Comparison of ENCODE assay signal across 9 mouse cellular contexts in genomic region chr2:165317621-165318263, GRCm38 (mm10). TPM values are rescaled to one million over a fixed set of nuclear protein-coding genes. Genes with fewer than 3 reads are reported as not detected.
A peak's percentile ranks its signal among the peaks of the same experiment; 100 is the strongest.
DNase-seq lines count a peak whose midpoint lies in the region; ATAC-seq and TF ChIP-seq lines count a peak whose summit lies in the region.
"Had no signal": no experiment of that assay in that cellular context is flagged by ENCODE, and none has a peak within 500 bp of the region (broad histone marks: within the 10 kb centered on the region; RNA-seq: fewer than 3 reads in every experiment).

No protein-coding gene starts in this region.

- H3K9ac ChIP-seq in kidney, postnatal 0 days (ENCODE audit: low read depth, low read length), result 0 out of 2 replicates have a peak overlapping the region, but pooled peaks have one; percentile 3
- H3K9ac ChIP-seq in forebrain, embryonic 12.5 days, result peak overlapping the region; percentile 22
- no peak overlapping the region for H3K9ac ChIP-seq in limb, embryonic 15.5 days
- peak overlapping the region; percentile 70 for H3K9ac ChIP-seq in neural tube, embryonic 13.5 days

- no peak for TF ChIP-seq CTCF in kidney, postnatal 0 days (IDR thresholded peaks at IDR 0.05; ENCODE audit: low read depth)
- TF ChIP-seq CTCF in kidney, adult 2 months (conservative IDR thresholded peaks at IDR 0.05; ENCODE audit: insufficient read depth, insufficient read length, low read depth, low read length), result no peak

- H3K27ac ChIP-seq in kidney, postnatal 0 days, result peak overlapping the region; percentile 67
- H3K27ac ChIP-seq in kidney, adult 2 months (ENCODE audit: insufficient read depth, low read depth, low read length), result no peak overlapping the region
- peak overlapping the region; percentile 94 for H3K27ac ChIP-seq in forebrain, embryonic 12.5 days
- peak overlapping the region; percentile 39; the same call in 1 of the 2 replicates for H3K27ac ChIP-seq in limb, embryonic 15.5 days
- H3K27ac ChIP-seq in neural tube, embryonic 13.5 days (replicated peaks), result peak overlapping the region; percentile 96

- no peak for DNase-seq in kidney, postnatal 0 days (ENCODE audit: low spot score)
- no peak for DNase-seq in kidney, adult 2 months
- DNase-seq in spleen, adult 18-20 months, result no peak
- DNase-seq in ovary, postnatal 10 days (ENCODE audit: low spot score), result no peak
- no peak for DNase-seq in adipocyte (ENCODE audit: low spot score)

- H3K4me2 ChIP-seq in kidney, postnatal 0 days (ENCODE audit: low read length), result no peak overlapping the region
- peak overlapping the region; percentile 29 for H3K4me2 ChIP-seq in forebrain, embryonic 12.5 days
- H3K4me2 ChIP-seq in limb, embryonic 15.5 days, result no peak overlapping the region
- peak overlapping the region; percentile 22 for H3K4me2 ChIP-seq in neural tube, embryonic 13.5 days

- H3K4me3 ChIP-seq in kidney, postnatal 0 days (replicated peaks; ENCODE audit: low read depth, low read length), result no peak overlapping the region
- H3K4me3 ChIP-seq in kidney, adult 2 months (ENCODE audit: insufficient read depth, low read depth, low read length), result no peak overlapping the region
- no peak overlapping the region for H3K4me3 ChIP-seq in forebrain, embryonic 12.5 days (replicated peaks)
- no peak overlapping the region for H3K4me3 ChIP-seq in limb, embryonic 15.5 days
- no peak overlapping the region for H3K4me3 ChIP-seq in neural tube, embryonic 13.5 days
- H3K4me3 ChIP-seq: erythroblast, embryonic 14.5 days had no signal

- no peak for TF ChIP-seq POLR2A in kidney, adult 2 months (IDR thresholded peaks at IDR 0.05; ENCODE audit: low read depth, low read length)

- ATAC-seq in kidney, postnatal 0 days (replicated peaks; ENCODE audit: low FRiP score, low read depth), result no peak
- ATAC-seq in forebrain, embryonic 12.5 days (ENCODE audit: low FRiP score), result no peak; the same call in 1 of the 2 replicates
- ATAC-seq in limb, embryonic 15.5 days (ENCODE audit: insufficient number of reproducible peaks, low FRiP score, low TSS enrichment, low read depth), result no peak
- ATAC-seq in neural tube, embryonic 13.5 days (ENCODE audit: low read depth), result no peak; the same call in 1 of the 2 replicates

- no peaks in the 10 kb centered on the region for H3K27me3 ChIP-seq in kidney, postnatal 0 days (ENCODE audit: insufficient read depth, low read length)
- H3K27me3 ChIP-seq in kidney, adult 2 months (replicated peaks; ENCODE audit: control insufficient read depth, insufficient read depth, low read length), result no peaks in the 10 kb centered on the region
- H3K27me3 ChIP-seq in forebrain, embryonic 12.5 days, result peaks cover 31% of the 10 kb centered on the region
- no peaks in the 10 kb centered on the region for H3K27me3 ChIP-seq in limb, embryonic 15.5 days
- peaks cover 34% of the 10 kb centered on the region for H3K27me3 ChIP-seq in neural tube, embryonic 13.5 days

- H3K9me3 ChIP-seq in kidney, postnatal 0 days (replicated peaks; ENCODE audit: low read length), result no peaks in the 10 kb centered on the region
- H3K9me3 ChIP-seq in forebrain, embryonic 12.5 days, result no peaks in the 10 kb centered on the region
- no peaks in the 10 kb centered on the region for H3K9me3 ChIP-seq in limb, embryonic 15.5 days
- no peaks in the 10 kb centered on the region for H3K9me3 ChIP-seq in neural tube, embryonic 13.5 days

- WGBS in kidney, postnatal 0 days, result 56% methylated on average over 16 of the region's 16 CpGs
- WGBS in kidney, adult 2 months, result 66% methylated on average over 16 of the region's 16 CpGs
- 57% methylated on average over 16 of the region's 16 CpGs for WGBS in forebrain, embryonic 12.5 days
- 44% methylated on average over 16 of the region's 16 CpGs for WGBS in limb, embryonic 15.5 days
- 50% methylated on average over 16 of the region's 16 CpGs for WGBS in neural tube, embryonic 13.5 days

- peaks cover 22% of the 10 kb centered on the region; the same call in 1 of the 2 replicates for H3K36me3 ChIP-seq in kidney, postnatal 0 days (ENCODE audit: insufficient read depth, low read length)
- no peaks in the 10 kb centered on the region for H3K36me3 ChIP-seq in kidney, adult 2 months (ENCODE audit: control insufficient read depth, insufficient read depth, low read length)
- peaks cover 34% of the 10 kb centered on the region for H3K36me3 ChIP-seq in forebrain, embryonic 12.5 days (replicated peaks)
- peaks cover 38% of the 10 kb centered on the region for H3K36me3 ChIP-seq in limb, embryonic 15.5 days
- peaks cover 34% of the 10 kb centered on the region for H3K36me3 ChIP-seq in neural tube, embryonic 13.5 days

- H3K4me1 ChIP-seq in kidney, postnatal 0 days (replicated peaks; ENCODE audit: insufficient read depth, low read length), result peaks cover 64% of the 10 kb centered on the region
- H3K4me1 ChIP-seq in kidney, adult 2 months (ENCODE audit: control insufficient read depth, insufficient read depth, low read length), result peaks cover 32% of the 10 kb centered on the region
- peaks cover 77% of the 10 kb centered on the region for H3K4me1 ChIP-seq in forebrain, embryonic 12.5 days
- peaks cover 49% of the 10 kb centered on the region for H3K4me1 ChIP-seq in limb, embryonic 15.5 days
- H3K4me1 ChIP-seq in neural tube, embryonic 13.5 days (replicated peaks), result peaks cover 72% of the 10 kb centered on the region

RNA-seq across cellular contexts. Expression of gene Elmo2, which starts 8.5 kb away (rescaled TPM):
- 51.5 and 59.3 TPM in 2 replicates for polyA plus RNA-seq in kidney, postnatal 0 days (2015; fragmentation: Nextera tagmentation; extraction: Ambion mirVana)
- 56.3 and 59.9 TPM in 2 replicates for polyA plus RNA-seq in kidney, adult 2 months (2012; rRNA removed)
- 94.6 and 99.7 TPM in 2 replicates for polyA plus RNA-seq in forebrain, embryonic 12.5 days (2016; fragmentation: Nextera tagmentation; extraction: Ambion mirVana)
- polyA plus RNA-seq in limb, embryonic 15.5 days (2015; fragmentation: Nextera tagmentation; extraction: Ambion mirVana), result 77.4 and 80.9 TPM in 2 replicates
- polyA plus RNA-seq in neural tube, embryonic 13.5 days (2015; fragmentation: Nextera tagmentation; extraction: Ambion mirVana), result 89.8 and 95.7 TPM in 2 replicates

RNA-seq across cellular contexts. Expression of gene Slc35c2, which starts 30.1 kb away (rescaled TPM):
- 51.6 and 55.7 TPM in 2 replicates for polyA plus RNA-seq in kidney, postnatal 0 days (2015; fragmentation: Nextera tagmentation; extraction: Ambion mirVana)
- polyA plus RNA-seq in kidney, adult 2 months (2012; rRNA removed), result 64.1 and 69.8 TPM in 2 replicates
- polyA plus RNA-seq in forebrain, embryonic 12.5 days (2016; fragmentation: Nextera tagmentation; extraction: Ambion mirVana), result 57.9 and 62.4 TPM in 2 replicates
- 53.3 and 61.8 TPM in 2 replicates for polyA plus RNA-seq in limb, embryonic 15.5 days (2015; fragmentation: Nextera tagmentation; extraction: Ambion mirVana)
- 51.3 and 57.3 TPM in 2 replicates for polyA plus RNA-seq in neural tube, embryonic 13.5 days (2015; fragmentation: Nextera tagmentation; extraction: Ambion mirVana)

RNA-seq across cellular contexts. Expression of gene Zfp663, which starts 50.8 kb away (rescaled TPM):
- 0.58 and 0.60 TPM in 2 replicates for polyA plus RNA-seq in kidney, postnatal 0 days (2015; fragmentation: Nextera tagmentation; extraction: Ambion mirVana)
- polyA plus RNA-seq in kidney, adult 2 months (2012; rRNA removed), result not detected in 2 replicates
- 6.8 and 6.9 TPM in 2 replicates for polyA plus RNA-seq in forebrain, embryonic 12.5 days (2016; fragmentation: Nextera tagmentation; extraction: Ambion mirVana)
- polyA plus RNA-seq in limb, embryonic 15.5 days (2015; fragmentation: Nextera tagmentation; extraction: Ambion mirVana), result 0.30 and 0.58 TPM in 2 replicates
- polyA plus RNA-seq in neural tube, embryonic 13.5 days (2015; fragmentation: Nextera tagmentation; extraction: Ambion mirVana), result 6.9 and 7.5 TPM in 2 replicates
- polyA plus RNA-seq: erythroblast, embryonic 14.5 days had no signal

Comparison
In these comparisons a context has a peak if more than half of its experiments do, and no peak if none do; other contexts are left out.
1. H3K4me2 ChIP-seq: peak in forebrain, embryonic 12.5 days (single experiment) and neural tube, embryonic 13.5 days (single experiment); none in kidney, postnatal 0 days (single experiment) and limb, embryonic 15.5 days (single experiment).